Mouse (Mus musculus) thymus, postnatal 36 days (tissue): Measurements from ENCODE around the gene Ccdc113.

Experiments
- DNase-seq, 2 experiments: peaks; one replicate each; pipeline ENCODE4 v3.0.0; 2022; ENCODE audit warnings: mixed read lengths in 2 of 2

Ccdc113 gene

DNA sequence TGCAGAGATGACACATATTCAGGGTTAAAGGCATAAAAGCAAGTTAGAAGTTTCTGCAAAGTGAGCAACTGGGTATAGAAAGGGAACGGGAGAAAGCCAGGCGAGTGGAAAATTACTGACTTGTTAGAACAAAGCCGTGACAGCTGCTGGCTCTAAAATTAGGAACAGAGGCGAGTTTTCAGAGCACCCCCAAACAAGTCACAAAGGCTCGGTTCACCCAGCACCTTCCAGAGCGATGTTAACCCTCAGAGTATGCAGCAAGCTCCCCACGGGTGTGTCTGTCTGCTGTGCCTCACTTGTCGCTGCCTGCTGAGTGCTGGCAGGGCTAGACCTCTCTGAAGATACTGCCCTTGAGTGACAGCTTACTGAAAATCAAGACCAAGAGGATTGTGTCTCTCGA is 73.3 kb downstream of the Ccdc113 start:
- DNase-seq, result no peak
